Mouse (Mus musculus) embryonic fibroblast, embryonic 13.5 days (primary cell): Measurements from ENCODE around the gene Cdk7.
"Not testable (repeated sequence)": the region's sequence is repeated elsewhere in the genome, so short reads cannot be mapped to it uniquely, and the experiment has no call there.

Experiments
- CTCF ChIP-seq: IDR thresholded peaks from 2 replicates; pipeline ENCODE4 v1.5.1; 2011; ENCODE audit warnings: mild to moderate bottlenecking, control low read depth, low read length, moderate library complexity, borderline replicate concordance; ENCODE audit not compliant: insufficient read depth
- POLR2A ChIP-seq: IDR thresholded peaks from 2 replicates; pipeline ENCODE4 v1.6.1; 2011; ENCODE audit warnings: low read depth, mild to moderate bottlenecking, control low read depth, low read length, moderate library complexity

GRCm38 (mm10) chr13:100728530-100728929 lies 2.2 kb downstream of the Cdk7 start:
- TF ChIP-seq CTCF, POLR2A: not testable (repeated sequence)
